7 mouse cellular contexts compared by ENCODE assay signal in the genomic region with DNA sequence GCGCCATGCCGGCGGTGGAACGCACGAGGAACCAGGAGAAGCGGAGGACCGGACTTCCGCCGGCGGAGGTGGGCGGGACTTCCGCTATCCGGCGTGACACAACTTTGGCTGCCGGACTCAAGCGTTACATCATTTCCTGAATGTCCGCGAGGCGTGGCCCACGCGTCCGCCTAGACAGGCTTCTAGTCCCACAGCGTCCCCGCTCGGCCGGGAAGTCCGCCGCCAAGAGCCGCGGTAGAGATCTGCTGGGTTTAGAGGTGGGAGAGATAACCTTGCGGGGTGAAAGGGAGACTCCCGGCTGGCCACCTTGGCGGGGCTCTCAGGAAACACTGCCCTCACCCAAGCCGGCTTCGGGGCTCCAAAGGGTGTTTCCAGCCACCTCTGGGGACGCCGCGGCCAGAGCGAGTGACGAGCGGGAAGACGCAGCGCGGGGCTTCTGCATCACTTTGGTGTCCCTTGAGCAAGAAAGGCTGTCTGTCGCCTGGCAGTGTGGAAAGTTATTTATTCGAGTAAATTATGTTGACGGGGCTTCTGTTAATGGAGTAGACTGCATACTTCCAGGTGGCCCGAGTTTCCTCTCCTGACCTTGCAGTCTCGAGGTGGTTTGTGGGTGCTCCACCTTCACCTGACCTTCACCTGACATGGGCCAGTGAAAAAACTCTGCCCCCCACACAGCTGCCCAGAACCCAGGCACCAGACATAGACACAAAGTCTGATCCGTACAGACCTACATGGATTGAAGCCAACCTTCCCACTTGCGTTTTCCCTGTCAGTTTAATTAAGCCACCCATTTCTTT. TPM values are rescaled to one million over a fixed set of nuclear protein-coding genes. Genes with fewer than 3 reads are reported as not detected.
A peak's percentile ranks its signal among the peaks of the same experiment; 100 is the strongest.
DNase-seq lines count a peak whose midpoint lies in the region; ATAC-seq lines count a peak whose summit lies in the region.

A gene (minus strand): TSS at position 94 of the 797 bp plus-strand sequence.

- no peaks in the 10 kb centered on the region for H3K36me3 ChIP-seq in intestine, embryonic 16.5 days (ENCODE audit: control insufficient read depth, insufficient read depth, low read length)
- peaks cover 2% of the 10 kb centered on the region; the same call in 1 of the 2 replicates for H3K36me3 ChIP-seq in midbrain, embryonic 11.5 days (ENCODE audit: control insufficient read depth, insufficient read depth, low read length)

- H3K27me3 ChIP-seq in intestine, embryonic 16.5 days (replicated peaks; ENCODE audit: control insufficient read depth, insufficient read depth, low read length), result no peaks in the 10 kb centered on the region
- H3K27me3 ChIP-seq in midbrain, embryonic 11.5 days (ENCODE audit: control insufficient read depth, insufficient read depth, low read length), result no peaks in the 10 kb centered on the region

- H3K9me3 ChIP-seq in intestine, embryonic 16.5 days (ENCODE audit: control insufficient read depth, low read length), result no peaks in the 10 kb centered on the region
- H3K9me3 ChIP-seq in midbrain, embryonic 11.5 days (ENCODE audit: control insufficient read depth, low read length), result no peaks in the 10 kb centered on the region

- peak; percentile 96 for DNase-seq in adrenal gland, adult 8-10 months
- DNase-seq in embryo, embryonic 9.5 days (ENCODE audit: extremely low spot score), result peak; percentile 93
- peak; percentile 87 to 95 for DNase-seq in gastrocnemius, postnatal 4 days (ENCODE audit: low spot score in 2 of 2)
- DNase-seq in left cerebral cortex, postnatal 36 days (ENCODE audit: low spot score in 2 of 2), result peak; percentile 97
- DNase-seq in midbrain, embryonic 11.5 days (ENCODE audit: low spot score, missing footprints), result peak; percentile 100
- peak; percentile 96 for DNase-seq in skeletal muscle tissue, adult 2 months (ENCODE audit: low read depth, low spot score)

- intact Hi-C loops in left cerebral cortex, postnatal 36 days (cut with DNase I), result loop anchor here (1.0 to 10.0 kb wide), 3 partner anchors 66 to 111 kb away; a partner anchor contains a TSS

- ATAC-seq in intestine, embryonic 16.5 days, result peak; percentile 99
- ATAC-seq in midbrain, embryonic 11.5 days (ENCODE audit: low FRiP score), result peak; percentile 98

- H3K27ac ChIP-seq in intestine, embryonic 16.5 days (ENCODE audit: low read length), result peak within 1 kb of the TSS; percentile 72
- no peak within 1 kb of the TSS for H3K27ac ChIP-seq in midbrain, embryonic 11.5 days (ENCODE audit: low read depth, low read length)

- peaks cover 9% of the 10 kb centered on the region for H3K4me1 ChIP-seq in intestine, embryonic 16.5 days (ENCODE audit: control insufficient read depth, insufficient read depth, low read length)
- H3K4me1 ChIP-seq in midbrain, embryonic 11.5 days (ENCODE audit: control insufficient read depth, insufficient read depth, low read length), result peaks cover 9% of the 10 kb centered on the region; the same call in 1 of the 2 replicates

- H3K4me2 ChIP-seq in intestine, embryonic 16.5 days (ENCODE audit: low read depth, low read length), result peak within 1 kb of the TSS; percentile 83
- peak within 1 kb of the TSS; percentile 69 for H3K4me2 ChIP-seq in midbrain, embryonic 11.5 days

- peak within 1 kb of the TSS; percentile 92 for H3K9ac ChIP-seq in intestine, embryonic 16.5 days (ENCODE audit: low read depth, low read length)
- peak within 1 kb of the TSS; percentile 78 for H3K9ac ChIP-seq in midbrain, embryonic 11.5 days (ENCODE audit: low read length)

- H3K4me3 ChIP-seq in intestine, embryonic 16.5 days (ENCODE audit: low read length), result peak within 1 kb of the TSS; percentile 96
- H3K4me3 ChIP-seq in midbrain, embryonic 11.5 days (ENCODE audit: low read depth, low read length), result peak within 1 kb of the TSS; percentile 80

- under 1% methylated on average over 51 of the region's 51 CpGs for WGBS in intestine, embryonic 16.5 days
- WGBS in midbrain, embryonic 11.5 days, result 1% methylated on average over 51 of the region's 51 CpGs

RNA-seq across cellular contexts. Expression of the gene that starts here (rescaled TPM):
- total RNA-seq in adrenal gland, adult 8-10 months (2022), result 10 to 100 TPM; 54.3 to 63.3 (median 58.9) TPM
- 10 to 100 TPM; 42.7 to 43.5 TPM for total RNA-seq in gastrocnemius, postnatal 4 days (2021)
- polyA plus RNA-seq in intestine, embryonic 16.5 days (2015; fragmentation: Nextera tagmentation; extraction: Ambion mirVana), result 59.2 and 72.4 TPM in 2 replicates
- 10 to 100 TPM; 36.3 to 37.2 TPM for total RNA-seq in left cerebral cortex, postnatal 36 days (2021)
- polyA plus RNA-seq in midbrain, embryonic 11.5 days (2014; fragmentation: Nextera tagmentation; extraction: Ambion mirVana), result 108 and 113 TPM in 2 replicates
